Mouse (Mus musculus) right cerebral cortex, postnatal 36 days (tissue): Measurements from ENCODE around the gene Rasal1.

Experiments used
- DNase-seq, 2 experiments: peaks; one replicate each; pipeline ENCODE4 v3.0.0; 2022; ENCODE audit warnings: low spot score in 2 of 2, mixed read lengths in 1 of 2

Rasal1 gene

DNA sequence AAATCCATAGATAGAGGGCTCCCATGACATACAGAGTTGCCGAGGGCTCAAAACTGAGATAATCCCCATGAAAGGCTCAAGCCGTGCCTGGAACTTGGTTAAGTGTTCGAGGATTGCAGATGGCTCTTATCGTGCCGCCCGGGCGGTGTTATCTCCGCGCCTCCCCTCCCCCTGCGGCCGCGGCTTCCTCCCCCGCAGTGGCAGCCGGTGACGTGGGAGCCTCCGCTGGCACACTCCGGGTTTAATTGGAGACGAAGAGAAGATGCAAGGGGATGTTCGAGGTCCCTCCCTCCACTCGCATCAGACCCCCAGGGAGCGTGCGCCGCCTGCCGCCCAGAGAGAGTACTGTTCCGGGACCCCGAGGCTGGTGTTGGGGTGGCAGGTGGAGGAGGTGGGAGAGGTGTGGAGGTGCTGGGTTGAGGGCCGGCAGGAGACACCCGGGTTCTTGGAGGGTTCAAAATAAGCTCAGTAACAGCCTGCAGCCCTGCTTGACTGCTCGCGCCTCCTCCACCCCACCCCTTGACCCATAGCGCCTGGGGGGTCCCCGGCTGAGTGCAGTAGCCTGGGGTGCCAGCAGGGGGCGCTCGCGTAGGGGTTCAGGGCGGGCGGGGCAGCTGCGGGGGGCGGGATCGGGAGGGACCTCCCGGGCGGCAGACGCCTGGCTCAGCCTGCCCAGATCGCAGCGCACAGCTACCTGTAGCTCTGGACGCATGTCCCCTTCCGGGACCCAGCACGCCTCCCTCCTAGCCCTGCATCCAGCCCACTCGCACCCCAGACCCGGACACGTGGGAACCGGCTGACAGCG lies at the start of gene Rasal1:
TSS of gene Rasal1 (plus strand) at position 244 of the 805 bp plus-strand sequence.
- DNase-seq, result peak; percentile 74 to 79

DNA sequence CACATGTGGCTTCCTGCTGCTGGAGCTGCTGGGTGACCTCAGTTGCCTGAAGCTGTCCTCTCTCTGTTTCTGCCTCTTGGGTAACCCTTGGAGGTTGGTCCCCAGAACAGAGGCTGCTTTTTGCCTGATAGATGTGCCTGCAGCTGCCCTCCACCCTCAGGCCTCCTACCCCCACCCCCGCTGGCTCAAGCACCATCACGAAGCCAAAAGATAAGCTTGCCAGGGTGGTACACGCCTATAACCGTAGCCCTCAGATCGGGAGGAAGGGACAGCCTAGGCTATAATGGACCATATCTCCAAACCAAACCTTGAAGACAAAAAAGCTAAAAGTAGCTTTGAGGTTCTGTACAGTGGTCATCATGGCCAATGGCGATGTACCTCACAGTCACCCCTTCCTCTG lies 49.0 kb upstream of the Rasal1 start:
- no peak for DNase-seq

DNA sequence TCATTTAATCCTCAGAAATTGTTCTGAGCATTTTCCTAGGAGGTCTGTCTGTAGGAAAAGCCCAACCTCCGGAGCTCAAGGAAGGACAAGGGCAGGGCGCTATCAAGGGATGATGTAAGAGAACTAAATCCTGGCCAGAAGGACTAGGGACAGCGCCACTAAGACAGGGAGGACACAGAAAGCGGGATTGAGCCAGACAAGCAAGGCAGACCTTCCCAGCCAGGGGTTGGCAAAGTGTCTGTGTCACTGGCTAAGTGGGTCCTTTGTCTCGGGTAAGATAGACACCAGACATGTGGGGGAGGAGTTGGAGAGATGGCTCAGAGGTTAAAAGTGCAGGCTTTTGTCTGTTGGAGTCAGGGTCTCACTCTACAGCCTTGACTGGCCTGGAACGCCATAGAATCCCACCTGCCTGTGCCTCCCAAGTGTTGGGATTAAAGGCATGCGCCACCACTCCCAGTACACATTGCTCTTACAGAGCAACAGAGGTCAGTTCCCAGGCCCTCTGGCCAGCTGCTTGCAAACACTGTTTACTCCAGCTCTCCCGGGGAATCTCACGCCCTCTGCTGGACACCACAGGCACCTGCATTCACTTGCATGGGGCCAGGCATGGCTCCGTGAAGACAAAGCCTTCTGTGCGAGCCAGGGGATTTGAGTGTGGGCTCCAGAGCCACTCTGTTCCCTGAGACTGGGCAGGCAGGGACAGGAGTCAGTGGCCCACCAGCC lies 47.5 kb upstream of the Rasal1 start:
- no peak for DNase-seq

DNA sequence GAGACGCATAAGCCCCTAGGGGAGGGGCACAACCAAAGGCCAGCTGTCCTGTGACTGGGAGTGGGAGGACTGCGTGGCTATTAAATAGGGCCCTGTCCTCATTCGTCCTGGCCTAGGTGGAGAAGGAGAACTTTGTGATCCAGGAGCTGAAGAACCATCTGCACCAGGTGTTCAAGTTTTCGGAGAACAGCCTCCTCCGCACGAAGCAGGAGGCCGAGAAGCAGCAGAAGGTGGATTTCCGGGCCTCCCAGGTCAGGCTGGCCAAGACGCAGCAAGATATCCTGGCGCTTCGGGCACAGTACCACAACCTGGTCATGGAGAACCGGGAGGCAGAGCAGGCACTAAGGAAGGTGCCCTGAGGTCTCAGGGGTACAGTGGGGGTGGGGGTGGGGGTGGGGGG lies 46.4 kb upstream of the Rasal1 start:
- DNase-seq, result no peak

GRCm38 (mm10) chr5:120603515-120603914 lies 45.1 kb upstream of the Rasal1 start:
- DNase-seq, result no peak

- DNase-seq, result peak; percentile 68 to 69
These were observed 43.8 kb upstream of the Rasal1 start for GRCm38 (mm10) chr5:120604839-120605238.

GRCm38 (mm10) chr5:120605241-120605661 lies 43.4 kb upstream of the Rasal1 start:
- no peak for DNase-seq

DNA sequence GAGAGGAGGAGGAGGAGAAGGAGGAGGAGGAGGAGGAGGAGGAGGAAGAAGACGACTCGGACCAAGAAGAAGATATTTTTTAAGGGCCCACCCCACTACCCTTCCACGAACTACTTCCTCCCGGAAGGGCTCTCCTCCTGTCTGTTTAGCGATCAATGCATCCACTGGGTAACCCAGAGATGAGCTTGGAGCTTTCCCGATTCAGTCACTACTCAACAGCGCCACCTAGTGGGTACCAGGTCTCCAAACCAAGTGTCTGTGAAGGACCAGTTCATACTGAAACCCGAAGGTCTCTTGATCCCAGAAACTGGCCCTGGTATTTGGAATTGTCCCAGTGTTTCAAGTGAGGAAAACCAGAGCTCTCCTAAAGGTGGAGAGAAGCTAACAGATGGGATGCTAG lies 42.9 kb upstream of the Rasal1 start:
- DNase-seq, result peak; percentile 75 to 81

DNA sequence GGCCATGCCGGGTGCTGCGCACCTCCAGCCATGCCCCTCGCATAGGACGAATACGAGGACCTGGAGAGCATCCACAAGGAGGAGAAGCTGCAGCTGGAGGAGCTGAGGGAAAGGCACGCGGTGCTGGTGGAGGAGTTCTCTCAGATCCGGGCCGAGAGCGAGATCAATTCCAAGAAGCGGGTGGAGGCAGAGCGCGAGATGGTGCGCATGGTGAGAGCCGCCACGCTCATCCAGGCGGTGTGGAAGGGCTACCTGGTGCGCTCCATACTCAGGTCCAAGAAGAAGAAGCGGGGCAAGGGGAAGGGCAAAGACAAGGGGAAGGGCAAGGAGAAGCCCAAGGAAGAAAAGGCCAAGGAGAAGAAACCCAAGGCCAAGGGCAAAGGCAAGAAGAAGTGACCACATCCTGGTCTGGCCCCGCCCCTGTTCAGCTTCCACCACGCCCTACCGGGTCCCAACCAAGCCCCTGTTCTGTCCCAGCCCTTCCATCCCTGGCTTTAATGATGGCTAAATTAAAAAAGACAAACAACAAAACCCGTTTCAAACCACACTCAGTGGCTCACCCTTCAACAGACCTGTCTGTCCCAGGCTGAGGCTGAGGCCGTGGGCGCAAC lies 41.9 kb upstream of the Rasal1 start:
- DNase-seq, result no peak

GRCm38 (mm10) chr5:120607335-120607734 lies 41.3 kb upstream of the Rasal1 start:
- DNase-seq, result no peak

DNA sequence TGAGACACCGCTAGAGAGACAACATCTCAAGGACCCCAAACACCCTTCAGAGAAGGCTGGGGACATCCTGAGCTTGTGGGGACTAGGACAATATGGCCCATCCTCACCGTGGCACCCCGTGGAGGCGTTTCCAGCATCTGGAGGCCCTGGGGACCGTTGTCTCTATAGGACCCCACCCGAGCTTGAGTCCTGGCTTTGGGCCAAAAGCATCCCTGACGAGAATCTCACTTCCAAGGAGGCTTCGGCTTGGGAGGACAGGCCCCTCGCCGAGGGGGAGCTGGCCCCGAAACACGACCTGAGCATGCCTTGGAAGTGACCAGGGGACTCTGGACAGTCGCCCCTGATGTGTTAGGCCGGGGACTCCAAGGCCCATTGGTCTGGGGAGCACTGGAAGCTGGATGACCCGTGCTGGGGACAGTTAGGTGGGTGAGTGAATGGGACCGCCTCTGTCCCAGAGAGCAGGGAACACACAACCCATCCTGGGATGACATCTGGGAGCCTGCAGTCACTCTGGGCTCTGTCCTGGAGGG lies 39.3 kb upstream of the Rasal1 start:
- DNase-seq, result no peak

DNA sequence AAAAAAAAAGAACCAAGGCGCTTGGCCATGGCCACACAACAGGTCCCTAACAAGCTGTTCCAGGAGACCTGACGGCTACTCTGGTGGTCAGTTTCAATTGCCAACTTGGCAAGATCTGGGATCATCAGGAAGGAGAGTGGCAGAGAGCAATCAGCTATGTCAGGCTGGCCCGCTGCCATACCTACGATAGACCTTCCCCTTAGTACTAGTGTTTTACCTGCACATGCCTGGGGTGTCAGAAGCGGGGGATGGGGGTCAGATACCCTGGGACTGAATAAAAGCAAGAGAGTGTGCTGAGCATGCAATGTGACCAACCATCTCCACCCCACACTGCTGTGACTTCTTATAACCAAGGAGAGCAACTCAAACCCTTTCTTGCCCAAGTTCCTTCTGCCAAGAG lies 37.7 kb upstream of the Rasal1 start:
- no peak for DNase-seq

GRCm38 (mm10) chr5:120611416-120611815 lies 37.2 kb upstream of the Rasal1 start:
- DNase-seq, result no peak

DNA sequence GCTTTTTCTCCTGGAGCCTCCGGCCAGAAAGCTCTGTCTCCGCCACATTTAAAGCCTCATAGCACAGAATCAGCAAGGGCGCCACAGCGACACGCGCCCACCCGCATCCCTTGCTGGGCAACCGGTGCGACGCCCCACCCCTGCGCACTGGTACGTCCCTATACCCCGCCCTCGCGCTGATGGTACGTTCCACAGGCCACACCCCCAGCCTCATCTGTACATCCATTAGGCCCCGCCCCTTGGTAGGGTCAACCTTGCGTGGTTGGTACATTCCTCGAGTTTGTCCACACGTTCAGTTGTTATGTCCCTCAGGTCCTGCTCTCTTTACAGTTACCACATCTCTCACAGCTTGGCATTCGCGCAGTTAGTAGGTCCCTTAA lies 36.2 kb upstream of the Rasal1 start, which contains the start of the genes Rita1 and Ddx54:
TSS of gene Rita1 (minus strand) at position 148 of the 380 bp plus-strand sequence.
TSS of gene Ddx54 (plus strand) at position 298 of the 380 bp plus-strand sequence.
- peak; percentile 97 to 98 for DNase-seq

- DNase-seq, result peak; percentile 100
These were observed 35.6 kb upstream of the Rasal1 start for GRCm38 (mm10) chr5:120612822-120613604.

- DNase-seq, result no peak
These were observed 32.7 kb upstream of the Rasal1 start for GRCm38 (mm10) chr5:120615903-120616302.

- no peak for DNase-seq
These were observed 29.8 kb upstream of the Rasal1 start for GRCm38 (mm10) chr5:120618778-120619177.

DNA sequence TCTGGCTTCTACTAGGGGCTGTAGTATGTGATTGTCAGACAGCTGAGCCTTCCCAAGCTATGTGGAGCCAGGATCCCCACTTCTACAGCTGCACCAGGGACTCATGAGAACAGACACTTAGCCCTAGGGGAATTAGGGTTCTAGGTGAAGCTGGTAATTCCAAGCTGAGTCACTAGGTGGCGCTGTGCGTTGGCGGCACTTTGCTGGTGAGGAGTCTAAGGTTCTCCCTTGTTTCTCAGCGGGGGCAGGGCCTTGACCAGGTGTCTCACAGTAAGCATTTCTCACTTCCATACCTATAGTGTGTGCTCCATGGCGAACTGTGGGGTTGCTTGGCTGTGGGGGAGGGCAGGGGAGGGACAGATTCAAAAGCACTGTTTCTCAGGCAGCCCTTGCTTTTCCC lies 29.4 kb upstream of the Rasal1 start:
- no peak for DNase-seq

- peak; percentile 71 to 74 for DNase-seq
These were observed 28.1 kb upstream of the Rasal1 start for GRCm38 (mm10) chr5:120620375-120621077.

GRCm38 (mm10) chr5:120621078-120621765 lies 27.4 kb upstream of the Rasal1 start:
- no peak for DNase-seq
